Mouse (Mus musculus) frontal cortex, adult 2 months (tissue): ENCODE measurements around the gene Tle1. TPM values are rescaled to one million over a fixed set of nuclear protein-coding genes. Genes with fewer than 3 reads are reported as not detected.

ENCODE experiments used
- DNase-seq, 2 experiments: peaks; one replicate each; pipeline ENCODE4 v3.0.0; 2022; ENCODE audit warnings: low spot score in 1 of 2; ENCODE audit errors: extremely low spot score in 1 of 2
- polyA plus RNA-seq: library from polyadenylated mRNA; depleted of rRNA; stranded (reverse); fragments of >200 nt; gene quantifications from 2 replicates; pipeline ENCODE4 v1.2.3, GENCODE M21; 2012

Gene Tle1
- polyA plus RNA-seq, 1 experiment: 44.0 TPM

DNA sequence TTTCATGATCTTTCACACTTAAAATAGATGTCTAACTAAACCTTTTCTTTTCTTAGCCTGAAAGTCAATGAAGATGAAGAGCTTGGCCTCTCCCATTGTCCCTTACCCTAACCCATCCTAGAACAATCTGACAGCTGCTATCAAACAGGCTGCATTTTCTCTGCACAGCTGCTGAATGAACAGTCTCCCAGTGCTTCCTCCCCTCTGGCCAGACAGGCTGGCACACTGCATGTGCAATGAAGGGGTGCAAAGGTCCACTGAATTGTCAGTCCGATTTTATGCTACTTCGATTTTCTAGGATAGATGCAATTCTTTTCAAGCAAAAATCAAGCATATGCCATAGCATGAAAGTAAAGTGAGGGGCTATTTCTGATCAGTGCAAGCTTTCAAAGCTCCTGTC, 34.2 kb downstream of the Tle1 start:
- DNase-seq: no peak

DNA sequence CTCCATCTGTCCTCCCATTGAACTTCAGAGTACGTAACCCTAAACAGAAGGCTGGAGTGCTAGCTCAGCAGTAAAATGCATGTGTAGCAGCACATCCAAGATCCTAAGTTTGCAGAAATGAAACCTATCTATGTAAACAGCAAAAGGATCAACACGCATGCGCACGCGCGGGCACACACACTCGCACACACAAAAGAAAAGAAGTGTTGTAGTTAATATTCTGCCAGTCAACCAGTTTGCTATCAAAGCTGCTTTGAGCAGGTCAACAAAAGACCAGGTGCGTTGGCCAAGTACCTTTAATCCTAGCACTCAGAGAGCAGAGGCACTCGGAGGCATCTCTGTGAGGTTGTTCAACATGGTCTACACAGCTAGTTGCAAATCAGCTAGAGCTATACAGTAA, 35.0 kb downstream of the Tle1 start:
- DNase-seq: no peak

DNA sequence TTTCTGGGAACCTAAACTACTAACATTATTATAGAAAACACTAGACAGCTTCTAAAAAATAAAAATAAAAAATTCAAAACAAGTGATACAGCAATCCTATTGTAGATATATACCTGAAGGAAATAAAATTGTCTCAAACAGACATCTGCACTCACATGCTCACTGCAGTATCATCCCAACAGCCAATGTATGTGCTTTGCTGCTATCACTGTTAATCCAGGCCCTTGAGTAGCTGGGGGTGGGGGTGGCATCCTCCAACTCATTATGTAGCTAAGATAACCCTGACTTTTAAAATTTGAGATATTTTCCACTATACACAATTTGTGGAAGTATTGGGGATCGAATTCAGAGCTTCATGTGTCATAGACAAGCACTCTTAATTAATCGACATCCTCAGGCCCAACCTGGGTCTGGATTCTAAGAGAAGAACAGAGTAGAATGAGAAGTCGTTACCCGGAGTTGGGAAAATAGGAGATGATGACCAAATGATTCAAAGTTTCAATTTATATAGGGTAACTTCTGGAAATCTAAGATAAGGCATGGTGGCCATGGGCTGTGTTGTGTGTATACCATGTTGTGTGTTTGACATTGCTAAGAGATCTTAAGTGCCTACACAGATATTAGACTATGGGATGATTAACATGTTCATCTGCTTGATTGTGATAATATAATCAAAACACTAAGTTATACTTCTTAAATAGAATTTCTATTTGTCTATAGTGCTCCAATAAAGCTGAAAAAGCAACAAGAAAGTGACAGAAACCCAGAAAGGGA, 38.1 kb downstream of the Tle1 start:
- DNase-seq: no peak

DNA sequence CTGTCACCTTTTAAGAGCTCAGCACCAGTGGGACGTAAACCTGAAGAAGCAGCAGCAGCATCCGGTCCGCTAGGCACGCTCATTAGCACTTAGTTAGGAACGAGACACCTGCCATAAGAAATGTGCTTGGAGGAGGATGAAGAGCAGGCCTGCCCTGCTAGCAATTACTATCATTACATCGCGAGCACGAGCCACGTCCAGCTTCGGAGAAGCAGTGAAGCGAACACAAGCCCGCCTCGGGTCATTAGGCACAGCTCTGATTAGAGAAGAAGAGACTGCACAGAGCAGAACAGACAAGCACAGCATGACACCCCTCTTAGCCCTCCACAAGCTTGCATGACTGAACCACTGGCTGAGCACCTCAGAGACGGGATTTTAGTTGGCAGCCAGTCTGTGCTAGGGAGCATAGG, 40.6 kb downstream of the Tle1 start:
- no peak for DNase-seq

DNA sequence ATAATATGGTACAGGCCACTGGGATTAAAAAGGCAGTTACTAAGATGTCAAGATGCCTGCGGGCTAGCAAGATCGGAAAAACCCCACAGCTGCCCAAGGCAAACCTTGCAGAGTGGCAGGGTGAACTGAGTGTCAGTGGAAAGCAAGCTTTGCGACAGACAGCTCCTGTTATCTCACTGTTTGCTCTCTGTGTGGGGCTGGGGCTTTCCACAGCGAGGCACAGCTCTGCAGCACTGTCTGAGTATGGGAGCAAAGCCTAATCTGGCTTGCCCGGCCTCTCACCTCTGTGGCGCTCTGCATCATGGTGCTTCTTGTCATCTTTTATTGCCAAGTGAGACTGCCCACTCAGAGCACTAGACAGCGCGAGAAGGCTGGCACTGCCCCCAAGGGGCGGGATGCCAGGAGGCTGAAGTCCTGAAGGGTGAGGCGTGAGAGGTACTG, 42.8 kb downstream of the Tle1 start:
- no peak for DNase-seq

GRCm38 (mm10) chr4:72150460-72151131, 50.1 kb downstream of the Tle1 start:
- no peak for DNase-seq

- no peak for DNase-seq
Measured at GRCm38 (mm10) chr4:72146003-72146402, 54.7 kb downstream of the Tle1 start.

DNA sequence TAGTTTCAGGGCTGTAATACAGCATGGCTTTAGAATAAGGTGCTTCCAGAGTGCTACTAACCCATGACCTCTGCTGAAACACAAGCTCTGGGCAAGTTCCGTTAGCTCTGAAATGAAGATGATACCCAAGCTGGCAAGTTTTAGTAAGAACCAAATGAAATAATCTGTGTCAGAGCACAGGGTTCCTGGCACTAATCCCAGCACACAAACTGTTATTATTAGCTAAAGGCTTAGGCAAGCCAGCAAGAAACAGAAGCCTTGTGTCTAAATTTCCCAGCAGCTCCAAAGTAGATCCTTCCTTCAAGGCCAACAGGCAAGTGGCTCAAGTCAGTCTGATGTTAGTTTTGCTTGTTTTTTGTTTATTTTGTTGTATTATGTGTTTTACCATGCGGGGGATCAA, 56.2 kb downstream of the Tle1 start:
- peak in 1 of 2 experiments; percentile 51 for DNase-seq

- DNase-seq: no peak
Measured at GRCm38 (mm10) chr4:72140706-72141105, 60.0 kb downstream of the Tle1 start.

DNA sequence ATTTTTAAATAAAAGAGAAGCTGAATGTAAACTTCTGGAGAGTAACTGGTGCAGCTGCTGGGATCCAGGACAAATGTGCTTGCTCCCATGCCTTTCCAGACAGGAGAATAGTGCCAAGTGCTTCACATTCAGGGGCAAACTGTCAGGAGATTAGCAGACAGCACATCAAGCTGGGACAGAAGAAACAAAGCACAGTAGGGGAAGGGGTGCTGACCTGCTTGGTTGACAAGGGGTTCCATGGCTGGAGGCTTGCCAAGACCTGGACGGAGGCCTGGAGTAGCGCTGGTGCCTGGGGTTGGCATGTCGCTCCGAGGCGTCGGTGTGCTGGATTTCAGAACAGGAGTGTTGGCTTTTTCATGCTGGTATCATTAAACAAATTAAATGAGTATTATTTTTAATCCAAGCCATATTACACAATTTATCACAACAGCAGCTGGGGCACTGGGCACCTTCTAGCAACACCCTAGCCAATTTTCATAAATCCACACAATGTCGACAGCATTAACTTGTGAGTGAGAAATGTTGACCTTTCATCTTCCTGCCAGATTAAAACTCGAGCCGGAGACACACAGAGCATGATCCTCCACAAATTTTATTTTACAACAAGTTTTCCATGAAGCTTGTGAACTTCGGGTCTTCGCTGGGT, 61.1 kb downstream of the Tle1 start:
- peak in 1 of 2 experiments; percentile 25 for DNase-seq

DNA sequence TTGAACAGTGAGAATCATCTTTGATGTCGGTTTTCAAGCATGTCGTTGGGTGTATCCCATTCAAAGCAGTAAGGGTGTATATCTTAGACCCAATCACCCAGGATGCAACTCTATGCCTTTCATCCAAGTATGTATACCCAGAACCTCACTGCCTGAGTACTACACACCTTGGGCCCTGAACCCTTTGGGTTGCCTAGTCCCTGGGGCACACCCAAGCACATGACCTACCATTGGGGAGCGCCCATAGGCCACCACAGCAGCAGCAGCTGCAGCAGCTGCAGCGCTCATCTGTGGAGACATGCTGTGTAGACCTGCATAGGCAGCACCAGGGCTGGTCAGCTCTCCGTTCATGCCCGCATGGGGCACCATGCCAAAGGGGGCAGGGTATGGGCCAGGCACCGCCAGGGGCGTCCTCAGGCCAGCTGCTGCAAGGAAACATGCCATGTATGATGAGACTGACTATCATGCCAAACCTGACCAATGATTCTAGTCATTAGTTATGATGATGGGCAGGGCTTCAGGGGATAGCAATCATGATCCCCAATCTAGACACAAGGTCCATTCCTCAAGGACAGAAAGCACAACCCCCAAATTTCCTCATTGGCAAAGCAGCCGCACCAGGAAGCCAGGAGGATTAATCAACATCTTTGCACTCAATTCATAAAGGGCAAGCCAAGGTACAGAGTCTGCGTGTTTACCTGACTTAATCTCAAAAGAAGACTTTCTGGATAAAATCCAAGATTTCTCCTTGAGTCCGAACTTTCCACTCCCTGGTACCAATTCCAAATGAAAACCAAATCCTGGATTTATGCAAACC, 62.2 kb downstream of the Tle1 start:
- no peak for DNase-seq

- DNase-seq: no peak
Measured at GRCm38 (mm10) chr4:72132646-72133045, 68.1 kb downstream of the Tle1 start.

DNA sequence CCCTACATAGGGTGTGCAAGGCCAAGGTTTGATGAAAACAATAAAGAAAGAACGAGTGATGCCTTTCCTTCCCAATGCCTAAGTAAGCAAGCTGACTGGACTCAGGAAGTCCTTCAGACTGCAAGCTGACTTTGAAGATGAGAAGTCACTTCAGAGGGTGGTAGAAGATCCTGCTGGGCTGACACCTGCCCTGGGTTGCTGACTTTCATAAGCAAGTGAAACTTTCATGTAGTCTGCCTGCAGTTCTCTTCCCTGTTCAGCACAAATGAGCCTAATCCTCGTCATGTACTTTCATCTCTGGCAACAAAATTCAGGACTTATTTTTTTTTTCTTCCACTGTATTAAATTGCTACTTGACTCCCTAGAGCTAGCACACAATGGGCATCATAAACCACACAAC, 73.1 kb downstream of the Tle1 start:
- DNase-seq: no peak

- no peak for DNase-seq
Measured at GRCm38 (mm10) chr4:72124790-72125189, 75.9 kb downstream of the Tle1 start.

GRCm38 (mm10) chr4:72122837-72123236, 77.9 kb downstream of the Tle1 start:
- no peak for DNase-seq

GRCm38 (mm10) chr4:72122343-72122742, 78.4 kb downstream of the Tle1 start:
- no peak for DNase-seq

DNA sequence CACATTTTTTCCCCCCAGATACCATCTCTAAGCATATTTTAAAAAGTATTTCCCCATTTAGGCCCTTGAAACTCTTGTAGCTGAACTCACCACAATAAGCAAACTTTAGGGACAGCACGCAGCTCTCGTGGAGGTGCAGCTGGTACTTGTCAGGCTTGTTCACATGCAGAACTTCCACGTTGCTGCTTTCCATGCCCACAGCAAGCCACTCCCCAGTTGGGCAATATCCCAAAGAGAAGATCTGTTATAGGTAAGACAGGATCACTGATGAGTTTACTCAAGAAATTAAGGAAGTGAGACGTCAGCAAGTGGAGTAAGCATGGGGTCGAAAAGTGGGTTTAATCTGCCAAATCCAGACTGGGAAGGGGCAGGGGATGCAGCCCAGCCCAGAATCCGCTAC, 80.7 kb downstream of the Tle1 start:
- DNase-seq: no peak

DNA sequence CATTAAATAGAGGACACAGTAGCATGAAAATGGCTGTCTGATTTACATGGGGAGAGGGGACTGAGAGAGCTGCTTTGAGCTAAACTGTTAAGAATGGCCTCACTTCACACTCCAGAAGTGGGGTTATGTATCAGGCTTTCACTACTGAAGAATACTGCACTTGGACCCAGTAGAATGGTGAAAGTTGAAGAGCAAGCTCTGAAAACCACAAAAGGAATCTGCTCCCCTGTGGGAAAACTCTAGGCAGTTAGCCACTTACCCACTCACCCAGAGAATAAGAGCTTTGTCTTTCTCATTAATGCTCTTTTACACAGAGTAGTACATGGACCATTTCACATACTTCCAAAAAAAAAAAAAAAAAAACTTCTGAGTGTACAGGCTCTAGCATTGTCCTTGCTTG, 95.0 kb downstream of the Tle1 start:
- DNase-seq: no peak

DNA sequence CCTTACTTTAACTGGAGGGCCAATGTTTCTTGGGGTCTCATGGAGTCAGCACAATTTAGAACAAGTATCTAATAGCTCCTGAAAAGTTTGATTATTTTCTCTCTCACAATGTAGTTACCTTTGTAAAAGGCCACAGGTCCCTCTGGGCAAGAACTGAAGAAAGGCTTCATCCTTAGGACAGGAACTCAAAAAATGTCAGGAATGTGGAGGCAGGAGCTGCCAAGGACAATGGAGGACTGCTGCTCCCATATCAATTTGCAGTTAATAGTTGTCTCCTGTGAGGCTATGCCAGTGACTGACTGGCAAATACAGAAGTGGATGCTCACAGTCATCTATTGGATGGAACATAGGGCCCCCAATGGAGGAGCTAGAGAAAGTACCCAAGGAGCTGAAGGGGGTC, 96.5 kb downstream of the Tle1 start:
- DNase-seq: no peak

- DNase-seq: no peak
Measured at GRCm38 (mm10) chr4:72087811-72088210, 112.9 kb downstream of the Tle1 start.

DNA sequence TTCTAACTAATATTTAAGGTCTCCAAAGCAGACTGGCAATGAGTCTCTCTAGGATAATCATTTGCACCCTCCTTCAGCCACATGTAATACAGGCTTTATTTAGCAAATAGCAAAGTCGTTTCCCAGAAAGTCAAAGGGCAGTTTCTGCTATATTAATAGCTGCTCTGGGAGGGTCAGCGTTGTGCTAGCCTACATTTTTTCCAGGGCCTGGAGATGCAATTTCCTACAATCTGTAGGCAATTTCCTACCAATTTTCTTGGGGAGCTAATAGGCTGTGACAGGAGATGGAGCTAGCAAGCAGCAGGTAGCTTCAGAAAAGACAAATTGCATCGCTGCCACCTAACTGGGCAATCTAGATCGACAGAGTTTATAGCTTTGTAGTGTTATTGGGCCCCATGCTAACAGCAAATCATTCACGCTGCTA, 131.6 kb downstream of the Tle1 start:
- DNase-seq: no peak
